Mouse (Mus musculus) lung, postnatal 0 days (tissue): ENCODE data around the gene Nup107. TPM values are rescaled to one million over a fixed set of nuclear protein-coding genes. Genes with fewer than 3 reads are reported as not detected.

Source experiments
- ATAC-seq: fragments of 200-750 bp; cut with Nextera tagmentation; 2 replicates; pipeline ENCODE4 v1.8.0; 2017; ENCODE audit warnings: moderate library complexity
- DNase-seq: peaks from one replicate; pipeline ENCODE4 v3.0.0-alpha.2; 2016; ENCODE audit warnings: low spot score
- H3K27ac ChIP-seq: fragments of 300-500 bp; sonication (generic); 2 replicates; pipeline ENCODE4 v1.5.1; 2014; ENCODE audit warnings: antibody characterized with exemption, mild to moderate bottlenecking, low read length, mixed read lengths
- H3K27me3 ChIP-seq: fragments of 300-500 bp; sonication (generic); replicated peaks from 2 replicates; pipeline ENCODE4 v1.6.1; 2014; ENCODE audit warnings: low read length, mixed read lengths; ENCODE audit not compliant: insufficient read depth
- H3K36me3 ChIP-seq: fragments of 300-500 bp; sonication (generic); 2 replicates; pipeline ENCODE4 v1.6.1; 2014; ENCODE audit warnings: low read length, mixed read lengths; ENCODE audit not compliant: insufficient read depth
- H3K4me1 ChIP-seq: fragments of 300-500 bp; sonication (generic); 2 replicates; pipeline ENCODE4 v1.6.1; 2014; ENCODE audit warnings: antibody characterized with exemption, low read depth, low read length, mixed read lengths; ENCODE audit not compliant: insufficient read depth
- H3K4me2 ChIP-seq: fragments of 300-500 bp; sonication (generic); replicated peaks from 2 replicates; pipeline ENCODE4 v1.6.1; 2014; ENCODE audit warnings: low read depth, mild to moderate bottlenecking, low read length, moderate library complexity, mixed read lengths
- H3K4me3 ChIP-seq: fragments of 300-500 bp; sonication (generic); 2 replicates; pipeline ENCODE4 v1.5.1; 2014; ENCODE audit warnings: low read depth, low read length
- H3K9ac ChIP-seq: fragments of 300-500 bp; sonication (generic); replicated peaks from 2 replicates; pipeline ENCODE4 v1.6.1; 2014; ENCODE audit warnings: low read depth, mild to moderate bottlenecking
- H3K9me3 ChIP-seq: fragments of 300-500 bp; sonication (generic); 2 replicates; pipeline ENCODE4 v1.6.1; 2016; ENCODE audit warnings: low read length, mixed read lengths
- CTCF ChIP-seq: IDR thresholded peaks from 2 replicates; pipeline ENCODE4 v1.5.1; 2016; ENCODE audit warnings: antibody characterized with exemption, mild to moderate bottlenecking
- EP300 ChIP-seq: IDR thresholded peaks from 2 replicates; pipeline ENCODE4 v1.6.1; 2016; ENCODE audit warnings: antibody characterized with exemption, mild to moderate bottlenecking, control low read depth
- WGBS: fragments of 180-500 bp; shearing (Covaris S2); extraction: QIAGEN DNeasy Blood & Tissue Kit; methylation state at CpG from one replicate; pipeline ENCODE4 v1.1.7; 2014; 5-methylcytosine and 5-hydroxymethylcytosine counted together
- polyA plus RNA-seq: library from polyadenylated mRNA; unstranded; fragments of >200 nt; fragmentation: Nextera tagmentation; extraction: Ambion mirVana; gene quantifications from 2 replicates; pipeline ENCODE4 v1.2.1, GENCODE M21; 2015

The Nup107 gene
- polyA plus RNA-seq, 1 experiment from 2014 or later = 15.2 TPM

DNA sequence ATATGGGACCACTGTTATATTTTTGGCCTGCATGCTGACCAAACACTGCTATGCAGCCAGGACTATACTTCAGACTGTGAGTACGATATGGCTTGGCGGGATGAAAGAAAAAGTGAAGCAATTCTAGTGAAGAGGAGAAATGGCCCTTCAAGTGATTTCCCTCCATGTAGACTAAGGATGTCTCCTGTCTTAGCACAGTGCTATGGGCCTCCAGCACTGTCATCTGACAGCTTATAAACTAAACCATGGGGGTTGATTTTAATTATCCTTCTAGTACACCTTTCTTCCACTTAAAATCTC, 1.4 kb downstream of the Nup107 start:
- Histone ChIP-seq H3K4me3 (no peak overlapping the region), H3K36me3 (no peaks in the 10 kb centered on the region; the same call in 1 of the 2 replicates), H3K27ac (no peak overlapping the region), H3K4me1 (peaks cover 5% of the 10 kb centered on the region; the same call in 1 of the 2 replicates), H3K9ac (no peak overlapping the region), H3K4me2 (no peak overlapping the region), H3K27me3 (no peaks in the 10 kb centered on the region), H3K9me3 (no peaks in the 10 kb centered on the region)
- ATAC-seq (no peak), DNase-seq (no peak)
- no peak for TF ChIP-seq EP300
- TF ChIP-seq CTCF = no peak
- WGBS = 68% methylated on average over 2 of the region's 2 CpGs

DNA sequence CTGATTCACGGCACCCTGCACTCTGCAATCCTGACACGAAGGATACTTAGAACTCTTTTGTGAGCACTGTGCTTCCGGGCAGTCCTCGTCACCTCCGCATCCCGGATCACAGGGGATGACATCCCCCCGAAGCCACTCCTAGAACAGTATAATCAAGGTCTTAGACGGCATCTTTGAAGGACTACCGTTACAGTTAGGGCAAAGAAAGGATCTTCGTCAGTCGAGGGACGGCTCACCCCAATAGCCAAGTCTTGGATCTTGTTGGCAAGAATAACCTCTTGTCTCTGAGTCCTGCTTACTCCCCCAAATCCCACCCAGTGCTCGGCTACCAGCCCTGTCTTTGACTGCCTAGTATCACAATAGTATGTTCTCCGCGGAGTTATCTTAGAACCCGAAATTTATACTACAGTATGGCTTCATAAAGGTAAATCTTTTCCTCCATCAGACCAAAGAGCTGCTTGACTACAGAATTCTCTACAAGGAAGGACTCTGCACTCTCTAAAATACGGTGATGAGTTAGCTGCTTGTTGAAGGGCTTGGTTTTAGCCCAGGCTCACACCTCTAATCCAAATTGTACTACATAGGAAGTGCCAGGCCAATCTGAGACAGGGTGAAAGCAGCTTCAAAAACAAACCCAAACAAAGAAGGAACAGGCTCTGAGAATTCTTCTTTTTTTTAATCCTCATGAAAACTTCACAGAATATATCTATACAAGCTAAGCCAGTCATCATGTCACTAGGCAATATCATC, 1.9 kb downstream of the Nup107 start:
- WGBS = 91% methylated on average over 17 of the region's 17 CpGs
- no peak overlapping the region for H3K27ac ChIP-seq
- no peaks in the 10 kb centered on the region; the same call in 1 of the 2 replicates for H3K36me3 ChIP-seq
- ATAC-seq = no peak
- no peaks in the 10 kb centered on the region for H3K9me3 ChIP-seq
- peaks cover 5% of the 10 kb centered on the region; the same call in 1 of the 2 replicates for H3K4me1 ChIP-seq
- H3K4me3 ChIP-seq = no peak overlapping the region
- no peak overlapping the region for H3K4me2 ChIP-seq
- no peaks in the 10 kb centered on the region for H3K27me3 ChIP-seq
- no peak overlapping the region for H3K9ac ChIP-seq
- DNase-seq = no peak
- no peak for TF ChIP-seq EP300
- no peak for TF ChIP-seq CTCF

DNA sequence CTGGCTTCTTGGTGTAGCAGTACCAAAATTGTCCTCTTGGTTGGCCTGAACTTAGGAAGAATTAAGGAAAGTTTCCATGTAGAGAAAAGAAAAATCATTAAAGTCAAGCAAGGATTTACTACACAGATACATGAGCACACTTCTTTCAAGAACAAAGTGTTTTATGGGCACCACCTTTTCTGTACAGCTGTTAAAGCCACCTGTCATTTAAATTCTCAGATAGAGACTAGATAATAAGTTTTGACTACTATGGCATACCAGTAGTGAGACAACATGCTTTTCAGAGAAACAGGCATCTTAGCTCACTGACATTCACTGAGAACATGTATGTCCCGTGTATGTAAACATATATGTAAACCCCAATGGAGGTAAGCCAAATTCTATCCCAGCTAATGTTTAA, 2.5 kb downstream of the Nup107 start:
- 87% methylated on average over 1 of the region's 1 CpGs for WGBS
- DNase-seq (no peak), ATAC-seq (no peak)
- H3K27ac ChIP-seq = no peak overlapping the region
- no peak overlapping the region for H3K4me3 ChIP-seq
- H3K36me3 ChIP-seq = no peaks in the 10 kb centered on the region; the same call in 1 of the 2 replicates
- H3K9me3 ChIP-seq = no peaks in the 10 kb centered on the region
- TF ChIP-seq EP300 (no peak), CTCF (no peak)
- no peak overlapping the region for H3K4me2 ChIP-seq
- no peak overlapping the region for H3K9ac ChIP-seq
- peaks cover 5% of the 10 kb centered on the region; the same call in 1 of the 2 replicates for H3K4me1 ChIP-seq
- H3K27me3 ChIP-seq = no peaks in the 10 kb centered on the region

DNA sequence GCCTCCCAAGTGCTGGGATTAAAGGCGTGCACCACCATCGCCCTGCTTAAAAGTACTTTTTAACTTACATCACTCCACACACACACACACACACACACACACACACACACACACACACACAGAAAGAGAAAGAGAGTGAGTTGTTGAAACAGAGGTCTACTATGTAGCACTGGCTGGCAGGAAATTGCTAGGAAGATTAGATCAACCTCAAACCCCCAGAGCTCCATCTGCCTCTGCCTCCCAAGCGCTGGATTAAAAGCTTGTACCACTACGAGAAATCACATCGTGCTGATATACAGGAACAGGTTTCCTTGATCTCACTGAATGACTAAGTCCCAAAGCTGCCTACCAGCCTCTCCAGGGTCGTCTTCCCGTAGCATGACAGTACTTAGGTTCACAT, 7.9 kb downstream of the Nup107 start:
- Histone ChIP-seq H3K36me3 (peaks cover 10% of the 10 kb centered on the region; the same call in 1 of the 2 replicates), H3K9ac (no peak overlapping the region), H3K4me3 (no peak overlapping the region), H3K27ac (no peak overlapping the region), H3K9me3 (no peaks in the 10 kb centered on the region), H3K27me3 (no peaks in the 10 kb centered on the region), H3K4me1 (no peaks in the 10 kb centered on the region), H3K4me2 (no peak overlapping the region)
- DNase-seq = no peak
- no peak for TF ChIP-seq CTCF
- TF ChIP-seq EP300 = no peak
- 94% methylated on average over 7 of the region's 7 CpGs for WGBS
- ATAC-seq = no peak

DNA sequence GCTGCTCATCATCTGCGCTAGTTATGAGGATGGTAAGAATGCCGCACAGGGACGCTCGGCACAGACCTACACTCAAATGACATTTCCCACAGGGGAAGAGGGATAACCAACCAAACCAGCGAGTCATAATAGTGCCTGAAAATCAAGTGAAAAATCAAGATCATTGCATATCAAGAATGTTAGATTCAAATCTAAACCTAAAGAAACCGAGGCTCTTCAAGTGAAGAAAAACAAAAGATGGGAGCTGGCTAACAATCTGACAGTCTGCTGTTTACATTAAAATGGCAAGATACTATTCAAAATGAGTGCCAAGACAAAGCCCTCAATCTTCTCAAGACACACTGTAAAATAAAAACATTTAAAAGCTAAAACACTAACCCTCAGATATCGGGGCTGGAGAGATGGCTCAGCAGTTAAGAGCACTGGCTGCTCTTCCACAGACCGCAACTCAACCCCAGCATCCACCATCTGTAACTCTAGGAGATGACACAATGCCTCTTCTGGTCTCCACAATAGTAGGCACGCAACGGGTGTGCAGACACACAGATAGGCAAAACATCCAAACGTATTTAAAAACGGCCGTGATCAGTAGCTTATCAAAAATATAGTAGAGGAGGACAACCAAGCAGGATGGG, 8.6 kb downstream of the Nup107 start:
- 92% methylated on average over 13 of the region's 13 CpGs for WGBS
- Histone ChIP-seq H3K27ac (no peak overlapping the region), H3K4me1 (no peaks in the 10 kb centered on the region), H3K4me2 (no peak overlapping the region), H3K27me3 (no peaks in the 10 kb centered on the region), H3K9me3 (no peaks in the 10 kb centered on the region), H3K4me3 (no peak overlapping the region), H3K9ac (no peak overlapping the region), H3K36me3 (peaks cover 10% of the 10 kb centered on the region; the same call in 1 of the 2 replicates)
- DNase-seq (no peak), ATAC-seq (no peak)
- TF ChIP-seq EP300 (no peak), CTCF (no peak)

DNA sequence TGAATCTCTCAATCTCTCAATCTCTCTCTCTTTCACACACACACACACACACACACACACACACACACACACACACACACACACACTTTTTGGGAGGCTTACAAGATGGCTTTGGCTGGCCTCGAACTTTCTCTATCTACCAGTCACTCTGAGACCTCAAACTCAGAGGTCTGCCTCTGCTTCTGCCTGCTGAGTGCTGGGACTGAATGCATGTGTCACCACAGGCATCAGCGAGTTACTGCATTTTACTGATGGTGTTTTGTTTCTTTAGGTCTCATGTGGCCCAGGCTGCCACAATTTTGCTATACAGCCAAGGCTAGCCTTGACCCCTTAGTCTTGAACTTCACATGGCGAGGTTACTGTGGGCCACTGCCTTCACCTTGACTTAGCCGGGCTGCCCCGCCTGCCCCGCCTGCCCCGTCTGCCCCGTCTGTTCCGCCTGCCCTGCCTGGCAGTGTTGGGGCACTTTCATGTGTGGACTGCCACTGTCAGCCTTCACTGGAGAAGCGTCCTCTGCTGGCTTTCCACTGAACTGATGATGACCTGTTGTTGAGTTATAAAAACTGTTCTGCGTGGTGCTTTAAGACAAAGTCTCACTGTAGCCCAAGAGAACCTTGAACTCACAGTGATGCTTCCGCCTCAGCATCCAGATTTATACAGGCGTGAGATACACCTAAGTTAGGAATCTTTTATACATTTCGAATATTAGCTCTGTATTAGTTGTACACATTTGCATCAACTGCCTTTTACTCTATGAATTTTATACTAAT, 9.8 kb downstream of the Nup107 start:
- H3K4me1 ChIP-seq = no peaks in the 10 kb centered on the region
- no peak for ATAC-seq
- DNase-seq = no peak

More for the DNA sequence above, 9.8 kb downstream of the Nup107 start:
- Histone ChIP-seq H3K9me3 (no peaks in the 10 kb centered on the region), H3K4me3 (no peak overlapping the region), H3K36me3 (peaks cover 10% of the 10 kb centered on the region; the same call in 1 of the 2 replicates), H3K27me3 (no peaks in the 10 kb centered on the region), H3K27ac (no peak overlapping the region), H3K9ac (no peak overlapping the region), H3K4me2 (no peak overlapping the region)
- 94% methylated on average over 14 of the region's 14 CpGs for WGBS
- TF ChIP-seq EP300 (no peak), CTCF (no peak)
